Mouse (Mus musculus) forebrain, postnatal 0 days (tissue): ENCODE data around the gene Dnmt3b. TPM values are rescaled to one million over a fixed set of nuclear protein-coding genes. Genes with fewer than 3 reads are reported as not detected.

ENCODE experiments used
- ATAC-seq: fragments of 200-750 bp; cut with Nextera tagmentation; 2 replicates; pipeline ENCODE4 v1.8.0; 2017; ENCODE audit warnings: mild to moderate bottlenecking, moderate library complexity
- DNase-seq: peaks from one replicate; pipeline ENCODE4 v3.0.0-alpha.2; 2015
- H3K27ac ChIP-seq: fragments of 300-500 bp; sonication (generic); 2 replicates; pipeline ENCODE4 v1.5.1; 2014; ENCODE audit warnings: low read depth, mild to moderate bottlenecking, antibody characterized with exemption, low read length, moderate library complexity, mixed read lengths
- H3K27me3 ChIP-seq: fragments of 300-500 bp; sonication (generic); 2 replicates; pipeline ENCODE4 v1.6.1; 2014; ENCODE audit warnings: mild to moderate bottlenecking, low read length, mixed read lengths; ENCODE audit not compliant: insufficient read depth
- H3K36me3 ChIP-seq: fragments of 300-500 bp; sonication (generic); 2 replicates; pipeline ENCODE4 v1.6.1; 2014; ENCODE audit warnings: mild to moderate bottlenecking, moderate library complexity; ENCODE audit not compliant: insufficient read depth
- H3K4me1 ChIP-seq: fragments of 300-500 bp; sonication (generic); 2 replicates; pipeline ENCODE4 v1.6.1; 2014; ENCODE audit warnings: antibody characterized with exemption; ENCODE audit not compliant: insufficient read depth
- H3K4me2 ChIP-seq: fragments of 300-500 bp; sonication (generic); 2 replicates; pipeline ENCODE4 v1.6.1; 2014; ENCODE audit warnings: low read depth, mild to moderate bottlenecking, moderate library complexity
- H3K4me3 ChIP-seq: fragments of 300-500 bp; sonication (generic); 2 replicates; pipeline ENCODE4 v1.5.1; 2014; ENCODE audit warnings: low read depth, low read length, mixed read lengths
- H3K9ac ChIP-seq: fragments of 300-500 bp; sonication (generic); 2 replicates; pipeline ENCODE4 v1.6.1; 2014; ENCODE audit warnings: mild to moderate bottlenecking
- H3K9me3 ChIP-seq: fragments of 300-500 bp; sonication (generic); 2 replicates; pipeline ENCODE4 v1.6.1; 2016; ENCODE audit warnings: low read length
- CTCF ChIP-seq: sonication (generic); IDR thresholded peaks from 2 replicates; pipeline ENCODE4 v1.5.1; 2016; ENCODE audit warnings: antibody characterized with exemption, control low read depth, low read depth
- WGBS: fragments of 180-500 bp; shearing (Covaris S2); extraction: QIAGEN DNeasy Blood & Tissue Kit; methylation state at CpG from one replicate; pipeline ENCODE4 v1.1.7; 2014; 5-methylcytosine and 5-hydroxymethylcytosine counted together
- polyA plus RNA-seq: library from polyadenylated mRNA; unstranded; fragments of >200 nt; fragmentation: Nextera tagmentation; extraction: Ambion mirVana; gene quantifications from 2 replicates; pipeline ENCODE4 v1.2.1, GENCODE M21; 2015
- total RNA-seq: library from RNA; depleted of rRNA; stranded (reverse); fragments of >200 nt; gene quantifications from 2 replicates; pipeline ENCODE4 v1.2.3, GENCODE M21; 2014; rRNA removed

Gene Dnmt3b
- 1.9 and 3.9 TPM in 2 replicates for total RNA-seq
- polyA plus RNA-seq = 1.3 and 1.9 TPM in 2 replicates

- peak within 1 kb of the TSS; percentile 89 for H3K4me2 ChIP-seq
- TF ChIP-seq CTCF = peak; percentile 39
- no peak within 1 kb of the TSS for H3K27ac ChIP-seq
- H3K4me3 ChIP-seq = peak within 1 kb of the TSS; percentile 81
- WGBS = 3% methylated on average over 89 of the region's 93 CpGs
- peak; percentile 81 for DNase-seq
- H3K27me3 ChIP-seq = no peaks in the 10 kb centered on the region
- H3K9me3 ChIP-seq = no peaks in the 10 kb centered on the region
- no peaks in the 10 kb centered on the region for H3K36me3 ChIP-seq
- no peaks in the 10 kb centered on the region for H3K4me1 ChIP-seq
- ATAC-seq = peak; percentile 95
- peak within 1 kb of the TSS; percentile 69 for H3K9ac ChIP-seq
Measured at GRCm38 (mm10) chr2:153649298-153650013, at the start of gene Dnmt3b. Gene Dnmt3b (plus strand): TSS chr2:153649450.

DNA sequence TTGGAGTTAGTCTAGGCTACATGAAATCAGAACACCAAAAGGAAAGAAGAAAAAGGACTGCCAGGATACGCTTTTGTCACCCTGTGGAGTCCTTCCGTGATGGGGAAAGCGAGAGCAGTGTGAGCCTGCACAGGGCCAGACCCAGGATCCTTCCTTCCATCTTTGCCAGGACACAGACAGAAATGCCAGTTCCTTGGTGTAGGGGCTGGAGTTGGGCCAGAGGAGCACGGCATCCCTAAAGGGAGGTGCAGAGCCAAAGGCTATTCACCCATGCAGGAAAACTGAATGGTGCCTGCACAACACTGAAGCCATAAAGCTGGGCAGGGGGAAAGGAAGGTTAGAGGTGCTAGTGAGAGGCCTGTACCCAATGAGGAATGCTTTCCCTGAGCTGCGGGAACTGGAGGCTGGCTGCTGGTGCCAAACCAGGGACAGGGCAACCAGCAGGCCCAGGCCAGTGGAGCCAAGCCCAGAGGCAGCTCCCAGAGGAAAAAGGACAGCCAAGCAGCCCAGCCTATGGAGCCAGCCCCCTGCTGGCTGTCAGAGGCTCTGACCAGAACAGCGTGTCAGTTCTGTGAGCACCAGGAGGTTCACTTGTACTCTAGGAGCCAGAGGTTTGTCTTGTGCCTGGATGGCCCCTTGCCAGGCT is 49.1 kb upstream of the Dnmt3b start:
- Histone ChIP-seq H3K36me3 (no peaks in the 10 kb centered on the region), H3K9ac (no peak overlapping the region), H3K27me3 (no peaks in the 10 kb centered on the region), H3K4me2 (no peak overlapping the region), H3K27ac (peak overlapping the region; percentile 45; the same call in 1 of the 2 replicates), H3K4me3 (no peak overlapping the region), H3K9me3 (no peaks in the 10 kb centered on the region), H3K4me1 (no peaks in the 10 kb centered on the region)
- ATAC-seq (peak; percentile 77), DNase-seq (peak; percentile 47)
- TF ChIP-seq CTCF = peak; percentile 56
- WGBS = 41% methylated on average over 6 of the region's 6 CpGs

DNA sequence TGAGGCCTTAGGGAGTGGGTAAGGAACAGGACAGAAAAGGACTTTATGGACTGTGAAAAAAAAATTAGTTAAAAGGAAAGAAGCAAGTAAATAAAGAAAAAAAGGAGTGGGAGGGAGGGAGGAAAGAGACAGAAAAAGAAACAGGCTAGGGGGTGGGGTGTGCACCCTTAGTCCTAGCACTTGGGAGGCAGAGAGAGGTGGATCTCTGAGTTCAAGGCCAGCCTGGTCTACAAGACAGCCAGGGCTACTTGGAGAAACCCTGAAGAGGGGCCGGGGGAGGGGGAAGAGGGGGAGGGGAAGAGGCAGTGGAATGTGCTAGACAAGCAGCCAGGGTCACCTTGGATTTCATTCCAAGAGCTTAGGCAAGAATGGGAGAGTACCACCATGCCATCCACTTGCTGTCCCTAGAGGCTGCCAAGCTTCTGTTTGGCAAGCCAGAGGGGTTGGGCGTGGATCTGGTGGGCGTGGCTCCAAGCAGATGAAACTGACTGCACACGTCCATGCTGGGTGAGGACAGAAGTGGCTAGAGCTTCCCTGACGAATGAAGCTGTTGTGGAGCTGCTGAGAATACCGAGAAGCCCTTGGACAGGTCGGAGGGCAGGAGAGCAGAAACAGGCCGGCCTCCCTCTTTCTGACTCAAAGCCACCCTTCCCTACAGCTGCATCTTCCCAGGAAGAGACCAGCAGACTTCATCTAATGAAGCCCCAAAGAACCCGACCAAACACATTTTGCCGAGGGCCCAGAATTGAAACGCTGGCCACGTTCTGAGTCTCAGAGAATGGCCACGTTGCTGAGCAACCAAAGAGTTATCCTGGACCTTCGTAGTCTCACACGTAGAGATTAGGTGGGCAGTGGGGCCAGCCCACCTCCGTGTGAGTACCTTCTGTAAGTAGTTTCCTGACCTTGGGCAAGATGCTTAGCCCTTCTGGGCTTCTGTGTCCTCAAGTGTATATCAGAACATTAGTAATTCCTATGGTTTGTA is 48.3 kb upstream of the Dnmt3b start:
- no peaks in the 10 kb centered on the region for H3K27me3 ChIP-seq
- TF ChIP-seq CTCF = 0 out of 2 replicates have a peak, but pooled peaks have one; percentile 3
- H3K4me1 ChIP-seq = no peaks in the 10 kb centered on the region
- H3K9me3 ChIP-seq = no peaks in the 10 kb centered on the region
- H3K4me3 ChIP-seq = no peak overlapping the region
- H3K4me2 ChIP-seq = no peak overlapping the region
- H3K36me3 ChIP-seq = no peaks in the 10 kb centered on the region
- no peak overlapping the region for H3K9ac ChIP-seq
- peak overlapping the region; percentile 45; the same call in 1 of the 2 replicates for H3K27ac ChIP-seq
- peak; percentile 47 for DNase-seq
- ATAC-seq = peak; percentile 72
- 36% methylated on average over 15 of the region's 16 CpGs for WGBS

DNA sequence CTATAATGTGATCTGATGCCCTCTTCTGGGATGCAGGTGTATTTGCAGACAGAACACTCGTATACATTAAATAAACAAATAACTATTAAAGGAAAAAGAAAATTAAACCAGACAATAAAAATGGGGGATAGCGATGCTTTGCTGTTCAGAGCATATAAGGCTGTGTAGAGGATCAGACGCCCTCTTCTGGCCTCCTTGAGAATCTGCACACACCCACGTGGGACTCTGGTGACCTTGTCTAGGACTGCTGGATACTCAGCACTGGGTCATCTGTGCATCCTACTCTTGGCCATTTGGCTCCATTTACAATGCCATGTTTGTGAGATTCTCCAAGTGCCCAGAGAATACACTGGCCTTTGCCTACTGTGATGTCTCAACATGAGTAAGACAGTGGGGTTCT is 45.5 kb upstream of the Dnmt3b start:
- H3K4me1 ChIP-seq = no peaks in the 10 kb centered on the region
- ATAC-seq (no peak), DNase-seq (no peak)
- TF ChIP-seq CTCF = no peak; the same call in 1 of the 2 replicates
- H3K9me3 ChIP-seq = no peaks in the 10 kb centered on the region
- no peak overlapping the region for H3K9ac ChIP-seq
- H3K27me3 ChIP-seq = no peaks in the 10 kb centered on the region
- H3K27ac ChIP-seq = no peak overlapping the region
- no peaks in the 10 kb centered on the region for H3K36me3 ChIP-seq
- no peak overlapping the region for H3K4me3 ChIP-seq
- no peak overlapping the region for H3K4me2 ChIP-seq
- 40% methylated on average over 4 of the region's 4 CpGs for WGBS

DNA sequence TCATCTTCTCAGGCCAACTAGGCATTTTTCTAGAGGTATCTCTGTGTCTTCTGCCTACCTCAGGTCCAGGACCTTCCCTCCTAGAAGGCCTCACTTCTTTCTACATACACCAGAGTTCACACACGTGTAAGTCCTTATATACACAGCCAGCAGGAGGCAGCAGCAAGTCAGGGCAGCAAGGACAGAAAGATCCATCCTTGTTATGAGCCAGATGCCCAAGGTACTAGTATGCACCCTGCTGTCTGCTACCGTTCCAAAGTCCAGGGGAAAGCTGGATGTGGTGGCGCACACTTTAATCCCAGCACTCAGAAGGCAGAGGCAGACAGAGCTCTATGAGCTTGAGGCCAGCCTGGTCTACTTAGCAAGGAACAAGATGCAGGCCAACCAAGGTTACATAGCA is 42.8 kb upstream of the Dnmt3b start:
- no peak for DNase-seq
- no peak for ATAC-seq
- Histone ChIP-seq H3K27me3 (no peaks in the 10 kb centered on the region), H3K4me1 (no peaks in the 10 kb centered on the region), H3K4me2 (no peak overlapping the region), H3K9me3 (no peaks in the 10 kb centered on the region), H3K9ac (no peak overlapping the region), H3K4me3 (no peak overlapping the region), H3K36me3 (no peaks in the 10 kb centered on the region), H3K27ac (no peak overlapping the region)
- TF ChIP-seq CTCF = no peak
- WGBS = 76% methylated on average over 3 of the region's 3 CpGs

- H3K9me3 ChIP-seq = no peaks in the 10 kb centered on the region
- DNase-seq = peak; percentile 69
Measured at GRCm38 (mm10) chr2:153607870-153608515, 41.3 kb upstream of the Dnmt3b start.

More at GRCm38 (mm10) chr2:153607870-153608515, 41.3 kb upstream of the Dnmt3b start:
- peak; percentile 61 for ATAC-seq
- Histone ChIP-seq H3K4me1 (no peaks in the 10 kb centered on the region), H3K27me3 (no peaks in the 10 kb centered on the region), H3K4me2 (no peak overlapping the region), H3K9ac (no peak overlapping the region), H3K27ac (no peak overlapping the region), H3K4me3 (no peak overlapping the region), H3K36me3 (no peaks in the 10 kb centered on the region)
- WGBS = 55% methylated on average over 13 of the region's 13 CpGs
- no peak for TF ChIP-seq CTCF
